Mouse (Mus musculus): ENCODE results near the gene Macrod2. TPM values are rescaled to one million over a fixed set of nuclear protein-coding genes. Genes with fewer than 3 reads are reported as not detected.

The Macrod2 gene
- polyA plus RNA-seq, 2 experiments = 2.1 to 7.7 TPM

- Histone ChIP-seq H3K36me3 (replicated peaks; ENCODE audit: control insufficient read depth, insufficient read depth, low read depth) (no peaks in the 10 kb centered on the region), H3K4me1 (replicated peaks; ENCODE audit: control insufficient read depth in 2 of 2, insufficient read depth in 2 of 2, low read length in 1 of 2) (0 out of 4 replicates have a peak, but pooled peaks cover 0 to 2% of the 10 kb centered on the region in 2 experiments), H3K9me3 (ENCODE audit: control insufficient read depth, low read length) (no peaks in the 10 kb centered on the region), H3K27ac (no peak overlapping the region), H3K4me2 (ENCODE audit: low read depth) (no peak overlapping the region), H3K4me3 (ENCODE audit: insufficient read depth in 1 of 2, low read depth in 2 of 2, low read length in 2 of 2) (no peak overlapping the region), H3K27me3 (ENCODE audit: control insufficient read depth, insufficient read depth, low read length) (no peaks in the 10 kb centered on the region), H3K9ac (replicated peaks) (no peak overlapping the region)
- peak; percentile 57; the same call in 1 of the 2 replicates for ATAC-seq (ENCODE audit: insufficient read depth)
- 63% methylated on average over 6 of the region's 6 CpGs for WGBS (ENCODE audit: insufficient replicate concordance)
- peak in 2 of 3 experiments; percentile 4 to 22 for DNase-seq (ENCODE audit: low read depth in 3 of 3, low spot score in 3 of 3)
- no peak for TF ChIP-seq EP300 (IDR thresholded peaks at IDR 0.05; ENCODE audit: low read depth)
- no peak for TF ChIP-seq CTCF (IDR thresholded peaks at IDR 0.05; ENCODE audit: low read depth)
Measured at GRCm38 (mm10) chr2:140772825-140773224, 377.7 kb downstream of the Macrod2 start.

- Histone ChIP-seq H3K4me2 (ENCODE audit: low read depth) (no peak overlapping the region), H3K27ac (no peak overlapping the region), H3K36me3 (replicated peaks; ENCODE audit: control insufficient read depth, insufficient read depth, low read depth) (no peaks in the 10 kb centered on the region), H3K27me3 (ENCODE audit: control insufficient read depth, insufficient read depth, low read length) (no peaks in the 10 kb centered on the region), H3K9ac (replicated peaks) (no peak overlapping the region), H3K4me1 (replicated peaks; ENCODE audit: control insufficient read depth in 2 of 2, insufficient read depth in 2 of 2, low read length in 1 of 2) (0 out of 4 replicates have a peak, but pooled peaks cover 0 to 2% of the 10 kb centered on the region in 2 experiments), H3K9me3 (ENCODE audit: control insufficient read depth, low read length) (no peaks in the 10 kb centered on the region), H3K4me3 (ENCODE audit: insufficient read depth in 1 of 2, low read depth in 2 of 2, low read length in 2 of 2) (no peak overlapping the region)
- 75% methylated on average over 11 of the region's 11 CpGs for WGBS (ENCODE audit: insufficient replicate concordance)
- ATAC-seq (ENCODE audit: insufficient read depth) (no peak), DNase-seq (ENCODE audit: low read depth in 3 of 3, low spot score in 3 of 3) (no peak)
- TF ChIP-seq CTCF (IDR thresholded peaks at IDR 0.05; ENCODE audit: low read depth) (no peak), EP300 (IDR thresholded peaks at IDR 0.05; ENCODE audit: low read depth) (no peak)
Measured at GRCm38 (mm10) chr2:140773456-140773855, 378.3 kb downstream of the Macrod2 start.

- 53% methylated on average over 4 of the region's 4 CpGs for WGBS (ENCODE audit: insufficient replicate concordance)
- DNase-seq (ENCODE audit: low read depth in 3 of 3, low spot score in 3 of 3) = no peak
- Histone ChIP-seq H3K36me3 (replicated peaks; ENCODE audit: control insufficient read depth, insufficient read depth, low read depth) (no peaks in the 10 kb centered on the region), H3K4me2 (ENCODE audit: low read depth) (no peak overlapping the region), H3K9me3 (ENCODE audit: control insufficient read depth, low read length) (no peaks in the 10 kb centered on the region), H3K27ac (no peak overlapping the region), H3K27me3 (ENCODE audit: control insufficient read depth, insufficient read depth, low read length) (no peaks in the 10 kb centered on the region), H3K4me3 (ENCODE audit: insufficient read depth in 1 of 2, low read depth in 2 of 2, low read length in 2 of 2) (no peak overlapping the region), H3K9ac (replicated peaks) (no peak overlapping the region), H3K4me1 (replicated peaks; ENCODE audit: control insufficient read depth in 2 of 2, insufficient read depth in 2 of 2, low read length in 1 of 2) (0 out of 4 replicates have a peak, but pooled peaks cover 0 to 2% of the 10 kb centered on the region in 2 experiments)
- ATAC-seq (ENCODE audit: insufficient read depth) = no peak
- no peak for TF ChIP-seq EP300 (IDR thresholded peaks at IDR 0.05; ENCODE audit: low read depth)
- TF ChIP-seq CTCF (IDR thresholded peaks at IDR 0.05; ENCODE audit: low read depth) = no peak
Measured at GRCm38 (mm10) chr2:140774808-140775370, 379.8 kb downstream of the Macrod2 start.

- 0 out of 2 replicates have a peak, but pooled peaks have one; percentile 7 for ATAC-seq (ENCODE audit: insufficient read depth)
- no peak for TF ChIP-seq CTCF (IDR thresholded peaks at IDR 0.05; ENCODE audit: low read depth)
- TF ChIP-seq EP300 (IDR thresholded peaks at IDR 0.05; ENCODE audit: low read depth) = no peak
- WGBS (ENCODE audit: insufficient replicate concordance) = 53% methylated on average over 8 of the region's 8 CpGs
- H3K9me3 ChIP-seq (ENCODE audit: control insufficient read depth, low read length) = no peaks in the 10 kb centered on the region
- DNase-seq (ENCODE audit: low read depth in 3 of 3, low spot score in 3 of 3) = no peak
- no peak overlapping the region for H3K4me2 ChIP-seq (ENCODE audit: low read depth)
- no peaks in the 10 kb centered on the region for H3K27me3 ChIP-seq (ENCODE audit: control insufficient read depth, insufficient read depth, low read length)
- H3K4me3 ChIP-seq (ENCODE audit: insufficient read depth in 1 of 2, low read depth in 2 of 2, low read length in 2 of 2) = no peak overlapping the region
- no peak overlapping the region for H3K27ac ChIP-seq
- no peak overlapping the region for H3K9ac ChIP-seq (replicated peaks)
- 0 out of 4 replicates have a peak, but pooled peaks cover 0 to 2% of the 10 kb centered on the region in 2 experiments for H3K4me1 ChIP-seq (replicated peaks; ENCODE audit: control insufficient read depth in 2 of 2, insufficient read depth in 2 of 2, low read length in 1 of 2)
- H3K36me3 ChIP-seq (replicated peaks; ENCODE audit: control insufficient read depth, insufficient read depth, low read depth) = no peaks in the 10 kb centered on the region
Measured at GRCm38 (mm10) chr2:140775448-140776101, 380.5 kb downstream of the Macrod2 start.

GRCm38 (mm10) chr2:140778212-140778611 lies 383.1 kb downstream of the Macrod2 start:
- H3K27ac ChIP-seq = no peak overlapping the region
- H3K4me1 ChIP-seq (replicated peaks; ENCODE audit: control insufficient read depth in 2 of 2, insufficient read depth in 2 of 2, low read length in 1 of 2) = no peaks in the 10 kb centered on the region
- peak overlapping the region; percentile 13 for H3K4me2 ChIP-seq (ENCODE audit: low read depth)
- no peak overlapping the region for H3K4me3 ChIP-seq (ENCODE audit: insufficient read depth in 1 of 2, low read depth in 2 of 2, low read length in 2 of 2)
- WGBS (ENCODE audit: insufficient replicate concordance) = 25% methylated on average over 13 of the region's 13 CpGs
- no peak for ATAC-seq (ENCODE audit: insufficient read depth)
- no peaks in the 10 kb centered on the region for H3K27me3 ChIP-seq (ENCODE audit: control insufficient read depth, insufficient read depth, low read length)
- H3K9ac ChIP-seq (replicated peaks) = no peak overlapping the region
- DNase-seq (ENCODE audit: low read depth in 3 of 3, low spot score in 3 of 3) = no peak
- H3K9me3 ChIP-seq (ENCODE audit: control insufficient read depth, low read length) = no peaks in the 10 kb centered on the region
- no peaks in the 10 kb centered on the region for H3K36me3 ChIP-seq (replicated peaks; ENCODE audit: control insufficient read depth, insufficient read depth, low read depth)
- TF ChIP-seq CTCF (IDR thresholded peaks at IDR 0.05; ENCODE audit: low read depth) (no peak), EP300 (IDR thresholded peaks at IDR 0.05; ENCODE audit: low read depth) (no peak)
